9 mouse cellular contexts compared by ENCODE assay signal in the genomic region with DNA sequence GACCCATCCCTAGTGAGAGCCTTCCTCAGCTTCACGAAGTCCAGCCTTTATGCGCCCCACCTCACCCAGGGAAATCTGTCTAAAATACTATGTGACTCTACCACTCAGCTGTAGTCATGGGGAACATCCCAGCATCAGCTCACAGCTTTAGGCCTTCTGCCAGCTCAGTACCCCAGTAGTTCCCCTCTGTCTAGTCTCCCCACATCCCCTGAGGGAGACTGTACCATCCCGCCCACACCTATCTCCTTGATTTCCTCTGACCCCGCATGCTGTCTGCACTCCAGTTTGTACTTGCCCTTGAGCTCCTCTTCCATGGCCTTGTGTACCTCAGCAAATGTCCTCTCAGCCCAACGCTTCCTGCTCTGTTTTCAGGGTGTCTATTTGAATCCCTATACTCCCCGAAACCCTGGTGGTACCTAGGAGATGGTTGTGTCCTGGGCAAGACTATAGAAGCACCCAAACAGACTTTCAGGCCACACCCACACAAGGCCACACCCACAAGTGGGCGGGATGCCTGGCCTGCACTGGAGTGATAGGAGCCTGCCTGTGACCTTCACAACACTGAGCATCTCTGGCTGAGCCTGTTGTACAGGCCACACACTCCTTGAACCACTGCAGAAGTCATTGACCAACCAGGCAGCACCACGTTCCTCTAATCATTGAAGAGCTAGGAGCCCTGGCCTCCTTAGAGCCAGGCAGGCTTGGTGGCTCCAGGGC. TPM values are rescaled to one million over a fixed set of nuclear protein-coding genes. Genes with fewer than 3 reads are reported as not detected.
A peak's percentile ranks its signal among the peaks of the same experiment; 100 is the strongest.
DNase-seq lines count a peak whose midpoint lies in the region; ATAC-seq and TF ChIP-seq lines count a peak whose summit lies in the region.
"Had no signal": no experiment of that assay in that cellular context is flagged by ENCODE, and none has a peak within 500 bp of the region (broad histone marks: within the 10 kb centered on the region; RNA-seq: fewer than 3 reads in every experiment).

No protein-coding gene starts in this region.

- H3K79me2 ChIP-seq in CH12.LX (replicated peaks; ENCODE audit: control insufficient read depth, extremely low read depth, insufficient read depth, poor library complexity, severe bottlenecking), result no peaks in the 10 kb centered on the region

- no peak overlapping the region for H3K4me2 ChIP-seq in CH12.LX (ENCODE audit: insufficient read depth, low read depth, poor library complexity, severe bottlenecking)
- peak overlapping the region; percentile 71 for H3K4me2 ChIP-seq in liver, embryonic 15.5 days
- no peak overlapping the region for H3K4me2 ChIP-seq in forebrain, embryonic 16.5 days (ENCODE audit: low read length)

- no peaks in the 10 kb centered on the region for H3K36me3 ChIP-seq in CH12.LX (replicated peaks in 1 of 2; ENCODE audit: control insufficient read depth in 1 of 2, insufficient read depth in 1 of 2, low read length in 1 of 2)
- H3K36me3 ChIP-seq in liver, embryonic 15.5 days (replicated peaks), result no peaks in the 10 kb centered on the region
- peaks cover 22% of the 10 kb centered on the region for H3K36me3 ChIP-seq in forebrain, embryonic 16.5 days (ENCODE audit: control insufficient read depth, insufficient read depth)

- H3K4me1 ChIP-seq in CH12.LX (ENCODE audit: control insufficient read depth in 1 of 2, insufficient read depth in 2 of 2), result peaks cover 10 to 23% of the 10 kb centered on the region in 2 experiments
- H3K4me1 ChIP-seq in liver, embryonic 15.5 days (replicated peaks), result peaks cover 40% of the 10 kb centered on the region
- H3K4me1 ChIP-seq in forebrain, embryonic 16.5 days (replicated peaks; ENCODE audit: control insufficient read depth, insufficient read depth, low read length), result no peaks in the 10 kb centered on the region

- in situ Hi-C loops in CH12.LX (cut with MboI; ENCODE audit: low pct_ligation_motif_present, low pct_unique_long_range_greater_than_20kb, low sequenced_read_pairs), result no loop called here

- TF ChIP-seq POLR2A in CH12.LX (IDR thresholded peaks at IDR 0.05; ENCODE audit: low read depth, low read length), result no peak

- H3K4me3 ChIP-seq in CH12.LX (replicated peaks in 1 of 3; ENCODE audit: low read depth in 2 of 3, low read length in 2 of 3, poor library complexity in 1 of 3), result peak overlapping the region; percentile 1 to 40 (median 37)
- peak overlapping the region; percentile 60 for H3K4me3 ChIP-seq in liver, embryonic 15.5 days (replicated peaks)
- no peak overlapping the region for H3K4me3 ChIP-seq in forebrain, embryonic 16.5 days (replicated peaks; ENCODE audit: low read length)

- peak; percentile 97 for ATAC-seq in liver, embryonic 15.5 days (ENCODE audit: insufficient read depth)
- no peak for ATAC-seq in forebrain, embryonic 16.5 days

- 44% methylated on average over 8 of the region's 8 CpGs for WGBS in liver, embryonic 15.5 days (ENCODE audit: insufficient replicate concordance)
- WGBS in forebrain, embryonic 16.5 days, result 73% methylated on average over 8 of the region's 8 CpGs

- dilution Hi-C loops in CH12.LX (cut with MboI; ENCODE audit: extremely low pct_ligation_motif_present, extremely low pct_unique_long_range_greater_than_20kb, low sequenced_read_pairs), result no loop called here

- H3K27ac ChIP-seq in CH12.LX (ENCODE audit: insufficient read depth, low read depth), result no peak overlapping the region
- peak overlapping the region; percentile 97 for H3K27ac ChIP-seq in liver, embryonic 15.5 days (replicated peaks)
- H3K27ac ChIP-seq in forebrain, embryonic 16.5 days (ENCODE audit: low read length), result no peak overlapping the region

- no peak for TF ChIP-seq EP300 in CH12.LX (IDR thresholded peaks at IDR 0.05; ENCODE audit: low read length)

- DNase-seq in heart, adult 11 months, result peak; percentile 82
- DNase-seq in heart, adult 9 months (ENCODE audit: low spot score in 2 of 2), result no peak
- DNase-seq in CH12.LX (ENCODE audit: extremely low read depth), result peak; percentile 74
- peak; percentile 95 for DNase-seq in c-Kit-positive CD71-positive TER-119-positive erythroid progenitor cells, embryonic 14.5 days (ENCODE audit: low spot score)
- no peak for DNase-seq in right cerebral cortex, postnatal 36 days (ENCODE audit: low spot score in 2 of 2)
- DNase-seq in cerebellum, postnatal 14 days, result no peak

- TF ChIP-seq CTCF in CH12.LX (conservative IDR thresholded peaks at IDR 0.05 in 1 of 2, IDR thresholded peaks at IDR 0.05 in 1 of 2; ENCODE audit: low read depth in 2 of 2, low read length in 2 of 2), result no peak

- no peak for TF ChIP-seq RAD21 in CH12.LX (IDR thresholded peaks at IDR 0.05; ENCODE audit: low read depth, low read length)

- no peak overlapping the region for H3K9ac ChIP-seq in CH12.LX (ENCODE audit: insufficient read depth, low read depth)
- peak overlapping the region; percentile 60 for H3K9ac ChIP-seq in liver, embryonic 15.5 days
- H3K9ac ChIP-seq in forebrain, embryonic 16.5 days (replicated peaks; ENCODE audit: low read depth, low read length), result no peak overlapping the region

- no peaks in the 10 kb centered on the region for H3K9me3 ChIP-seq in CH12.LX (replicated peaks; ENCODE audit: low read length)
- no peaks in the 10 kb centered on the region for H3K9me3 ChIP-seq in liver, embryonic 15.5 days (replicated peaks)
- no peaks in the 10 kb centered on the region for H3K9me3 ChIP-seq in forebrain, embryonic 16.5 days (ENCODE audit: control insufficient read depth, low read length)

- peaks cover 48% of the 10 kb centered on the region for H3K27me3 ChIP-seq in CH12.LX (replicated peaks)
- peaks cover 3% of the 10 kb centered on the region for H3K27me3 ChIP-seq in liver, embryonic 15.5 days
- no peaks in the 10 kb centered on the region for H3K27me3 ChIP-seq in forebrain, embryonic 16.5 days (replicated peaks; ENCODE audit: control insufficient read depth, insufficient read depth, low read length)

TF ChIP-seq in CH12.LX, 34 proteins besides CTCF, POLR2A, EP300 and RAD21:
- TF ChIP-seq CHD2 (IDR thresholded peaks at IDR 0.05; ENCODE audit: low read length) (no peak), ZMIZ1 (IDR thresholded peaks at IDR 0.05; ENCODE audit: low read depth, low read length) (no peak), IRF4 (IDR thresholded peaks at IDR 0.05; ENCODE audit: low read depth, low read length) (no peak), ELF1 (IDR thresholded peaks at IDR 0.05; ENCODE audit: low read depth, low read length) (no peak), MAX (IDR thresholded peaks at IDR 0.05; ENCODE audit: low read length) (no peak), POLR2AphosphoS2 (IDR thresholded peaks at IDR 0.05; ENCODE audit: low read depth, low read length) (no peak), NELFE (IDR thresholded peaks at IDR 0.05; ENCODE audit: low read depth, low read length) (no peak), PAX5 (IDR thresholded peaks at IDR 0.05; ENCODE audit: low read length) (no peak), SIN3A (IDR thresholded peaks at IDR 0.05; ENCODE audit: low read length) (no peak), GABPA (IDR thresholded peaks at IDR 0.05; ENCODE audit: insufficient replicate concordance, low read depth, low read length) (no peak), USF1 (IDR thresholded peaks at IDR 0.05; ENCODE audit: low read depth, low read length) (no peak), CHD1 (IDR thresholded peaks at IDR 0.05; ENCODE audit: low read depth, low read length) (no peak), MYC (IDR thresholded peaks at IDR 0.05; ENCODE audit: low read depth, low read length) (no peak), ZNF384 (IDR thresholded peaks at IDR 0.05; ENCODE audit: low read depth, low read length) (no peak), ZC3H11A (IDR thresholded peaks at IDR 0.05; ENCODE audit: low read depth, low read length) (no peak), MXI1 (IDR thresholded peaks at IDR 0.05; ENCODE audit: low read depth, low read length) (no peak), E2F4 (IDR thresholded peaks at IDR 0.05; ENCODE audit: insufficient replicate concordance, low read depth, low read length) (no peak), HCFC1 (IDR thresholded peaks at IDR 0.05; ENCODE audit: low read depth, low read length) (no peak), TCF12 (IDR thresholded peaks at IDR 0.05; ENCODE audit: low read depth, low read length) (no peak)

RNA-seq across cellular contexts. Expression of gene Serinc2, which starts 26.4 kb away (rescaled TPM):
- 0.08 TPM in 1 of 2 replicates, not detected in the other for total RNA-seq in CH12.LX (2012; rRNA removed)
- not detected in 2 replicates for total RNA-seq in CH12.LX (2014; rRNA removed)
- polyA plus RNA-seq in CH12.LX (2012; ENCODE audit: insufficient read length, low read depth), result 0.20 TPM in 1 of 2 replicates, not detected in the other
- polyA plus RNA-seq in liver, embryonic 15.5 days (2015; fragmentation: Nextera tagmentation; extraction: Ambion mirVana), result 1.1 and 1.3 TPM in 2 replicates
- polyA plus RNA-seq in forebrain, embryonic 16.5 days (2015; fragmentation: Nextera tagmentation; extraction: Ambion mirVana), result 80.2 and 80.9 TPM in 2 replicates

RNA-seq across cellular contexts. Expression of gene Gm853, which starts 30.4 kb away (rescaled TPM):
- total RNA-seq in CH12.LX (2012; rRNA removed), result not detected in 2 replicates
- not detected in 2 replicates for total RNA-seq in CH12.LX (2014; rRNA removed)
- not detected in 2 replicates for polyA plus RNA-seq in CH12.LX (2012; ENCODE audit: insufficient read length, low read depth)
- not detected in 2 replicates for polyA plus RNA-seq in liver, embryonic 15.5 days (2015; fragmentation: Nextera tagmentation; extraction: Ambion mirVana)
- 0.09 and 0.20 TPM in 2 replicates for polyA plus RNA-seq in forebrain, embryonic 16.5 days (2015; fragmentation: Nextera tagmentation; extraction: Ambion mirVana)
- polyA plus RNA-seq: limb, embryonic 11.5 days had no signal

RNA-seq across cellular contexts. Expression of gene Fabp3, which starts 55.8 kb away (rescaled TPM):
- total RNA-seq in CH12.LX (2012; rRNA removed), result not detected in 2 replicates
- total RNA-seq in CH12.LX (2014; rRNA removed), result not detected in 2 replicates
- polyA plus RNA-seq in CH12.LX (2012; ENCODE audit: insufficient read length, low read depth), result 0.38 TPM in 1 of 2 replicates, not detected in the other
- polyA plus RNA-seq in liver, embryonic 15.5 days (2015; fragmentation: Nextera tagmentation; extraction: Ambion mirVana), result 4.0 and 4.5 TPM in 2 replicates
- polyA plus RNA-seq in forebrain, embryonic 16.5 days (2015; fragmentation: Nextera tagmentation; extraction: Ambion mirVana), result 106 and 143 TPM in 2 replicates

RNA-seq across cellular contexts. Expression of gene Gm10570, which starts 55.9 kb away (rescaled TPM):
- total RNA-seq in CH12.LX (2012; rRNA removed) (not detected in 2 replicates), CH12.LX (2014; rRNA removed) (not detected in 2 replicates)
- not detected in 2 replicates for polyA plus RNA-seq in CH12.LX (2012; ENCODE audit: insufficient read length, low read depth)
- not detected in 2 replicates for polyA plus RNA-seq in liver, embryonic 15.5 days (2015; fragmentation: Nextera tagmentation; extraction: Ambion mirVana)
- polyA plus RNA-seq in forebrain, embryonic 16.5 days (2015; fragmentation: Nextera tagmentation; extraction: Ambion mirVana), result 0.92 and 1.3 TPM in 2 replicates
- polyA plus RNA-seq: limb, embryonic 11.5 days had no signal

Comparison
In these comparisons a context has a peak if more than half of its experiments do, and no peak if none do; other contexts are left out.
1. DNase-seq: peak in heart, adult 11 months (single experiment), CH12.LX (single experiment) and c-Kit-positive CD71-positive TER-119-positive erythroid progenitor cells, embryonic 14.5 days (single experiment); none in heart, adult 9 months (0 of 2), right cerebral cortex, postnatal 36 days (0 of 2) and cerebellum, postnatal 14 days (0 of 2).
2. RNA of gene Serinc2, which starts 26.4 kb away (polyA plus RNA-seq): 80.2 to 80.9 TPM in forebrain, embryonic 16.5 days; 1.1 to 1.3 TPM in liver, embryonic 15.5 days and 0.20 TPM in CH12.LX; every median in the first group is over 10 times any median in the second.
3. RNA of gene Fabp3, which starts 55.8 kb away (polyA plus RNA-seq): 106 to 143 TPM in forebrain, embryonic 16.5 days; 4.0 to 4.5 TPM in liver, embryonic 15.5 days and 0.38 TPM in CH12.LX; every median in the first group is over 10 times any median in the second.